Mouse (Mus musculus): ENCODE data around the gene Pnliprp1. TPM values are rescaled to one million over a fixed set of nuclear protein-coding genes. Genes with fewer than 3 reads are reported as not detected.

The Pnliprp1 gene
- polyA plus RNA-seq, 1 experiment from 2014 or later = 0.19 TPM

GRCm38 (mm10) chr19:58783938-58784337 is 55.3 kb downstream of the Pnliprp1 start:
- Histone ChIP-seq H3K9ac (replicated peaks) (no peak overlapping the region), H3K36me3 (no peaks in the 10 kb centered on the region), H3K4me2 (replicated peaks) (no peak overlapping the region), H3K27ac (replicated peaks) (no peak overlapping the region; the same call in 1 of the 2 replicates), H3K9me3 (no peaks in the 10 kb centered on the region), H3K27me3 (no peaks in the 10 kb centered on the region), H3K4me3 (no peak overlapping the region), H3K4me1 (peaks cover 17% of the 10 kb centered on the region)
- no peak for ATAC-seq (ENCODE audit: low FRiP score, low read depth)
- WGBS = 39% methylated on average over 7 of the region's 7 CpGs

GRCm38 (mm10) chr19:58789194-58789593 is 60.5 kb downstream of the Pnliprp1 start:
- H3K9me3 ChIP-seq = no peaks in the 10 kb centered on the region
- H3K4me2 ChIP-seq (replicated peaks) = no peak overlapping the region
- no peak overlapping the region for H3K27ac ChIP-seq (replicated peaks)
- peaks cover 1% of the 10 kb centered on the region; the same call in 1 of the 2 replicates for H3K4me1 ChIP-seq
- 82% methylated on average over 11 of the region's 11 CpGs for WGBS
- no peak for ATAC-seq (ENCODE audit: low FRiP score, low read depth)
- H3K36me3 ChIP-seq = no peaks in the 10 kb centered on the region
- H3K27me3 ChIP-seq = no peaks in the 10 kb centered on the region
- no peak overlapping the region for H3K4me3 ChIP-seq
- H3K9ac ChIP-seq (replicated peaks) = no peak overlapping the region

Other genes starting within 250 kb of the Pnliprp1 start
- gene Ccdc172, start 216.9 kb upstream of the Pnliprp1 start, polyA plus RNA-seq (2016; fragmentation: Nextera tagmentation; extraction: Ambion mirVana) = not detected in 2 replicates
- not detected in 2 replicates for gene Pnlip, start 76.4 kb upstream of the Pnliprp1 start, polyA plus RNA-seq (2016; fragmentation: Nextera tagmentation; extraction: Ambion mirVana)
- not detected in 2 replicates for gene Pnliprp2, start 30.8 kb downstream of the Pnliprp1 start, polyA plus RNA-seq (2016; fragmentation: Nextera tagmentation; extraction: Ambion mirVana)
- gene 1700019N19Rik, start 65.6 kb downstream of the Pnliprp1 start, polyA plus RNA-seq (2016; fragmentation: Nextera tagmentation; extraction: Ambion mirVana) = not detected in 2 replicates
- 0.37 and 0.81 TPM in 2 replicates for gene Eno4, start 214.5 kb downstream of the Pnliprp1 start, polyA plus RNA-seq (2016; fragmentation: Nextera tagmentation; extraction: Ambion mirVana)
- 27.9 and 28.0 TPM in 2 replicates for gene Hspa12a, start 214.8 kb downstream of the Pnliprp1 start, polyA plus RNA-seq (2016; fragmentation: Nextera tagmentation; extraction: Ambion mirVana)